Mouse (Mus musculus): ENCODE data around the gene Rph3a. TPM values are rescaled to one million over a fixed set of nuclear protein-coding genes. Genes with fewer than 3 reads are reported as not detected.

The Rph3a gene
- total RNA-seq (2017), result not detected in 2 replicates

DNA sequence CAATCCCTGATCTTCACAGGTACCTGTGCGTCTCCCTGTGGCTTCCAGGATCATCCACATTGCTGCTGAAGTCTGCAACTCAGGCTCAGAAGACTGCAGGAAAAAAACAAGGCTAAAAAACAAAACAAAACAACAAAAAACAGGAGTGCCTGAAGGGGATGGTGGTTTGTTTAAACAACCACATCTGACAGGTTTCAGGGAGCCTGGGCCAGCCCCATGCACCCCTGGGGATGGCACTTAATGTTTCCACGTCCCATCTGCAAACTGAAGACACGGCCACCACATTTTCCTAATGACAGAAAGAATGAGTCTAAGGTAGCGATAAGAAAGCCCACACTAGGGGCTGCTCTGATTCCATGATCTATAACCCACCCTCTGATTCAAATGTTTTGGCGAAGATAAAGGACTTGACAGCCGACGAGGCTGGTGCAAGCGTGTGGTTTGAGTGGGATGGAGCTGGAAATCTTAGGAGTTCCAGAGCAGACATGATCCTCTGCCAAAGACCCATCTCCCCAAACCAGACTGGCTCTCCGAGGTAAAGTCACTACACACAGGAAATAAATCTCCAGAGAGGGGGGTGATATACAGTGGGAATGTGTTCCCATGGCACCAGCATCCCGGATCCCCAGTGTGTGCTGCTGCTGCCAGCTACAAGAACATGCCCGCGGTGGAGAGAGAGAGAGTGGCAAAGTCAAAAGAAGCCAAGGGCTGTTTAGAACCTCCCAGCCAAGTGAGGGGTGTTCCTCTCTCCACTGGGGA, at the start of gene Rph3a:
Rph3a (minus strand) TSS at position 282 of the 759 bp plus-strand sequence.
- ATAC-seq (replicated peaks in 1 of 2; ENCODE audit: insufficient read depth in 1 of 2, low FRiP score in 2 of 2, low TSS enrichment in 1 of 2, low read depth in 1 of 2, poor library complexity in 2 of 2, severe bottlenecking in 2 of 2), result no peak

DNA sequence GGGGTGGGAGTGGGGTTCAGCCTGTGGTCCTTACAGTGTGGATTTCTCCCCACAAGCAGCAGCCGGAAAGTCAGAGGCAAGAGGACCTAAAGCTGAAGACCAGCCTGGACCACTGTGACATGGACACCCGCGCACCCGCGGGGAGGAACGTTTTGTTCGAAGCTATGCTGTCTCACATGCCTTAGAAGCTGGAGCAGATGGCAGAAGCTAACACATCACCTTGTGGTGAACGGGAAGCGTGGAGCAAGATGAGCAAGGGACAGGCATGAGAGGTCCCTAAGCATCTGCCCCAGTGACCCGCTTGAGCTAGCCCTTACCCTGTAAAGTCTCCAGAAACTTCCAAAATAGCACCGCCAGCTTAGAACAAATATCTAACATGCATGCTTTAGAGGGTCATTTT, 48.4 kb upstream of the Rph3a start:
- ATAC-seq (replicated peaks in 1 of 2; ENCODE audit: insufficient read depth in 1 of 2, low FRiP score in 2 of 2, low TSS enrichment in 1 of 2, low read depth in 1 of 2, poor library complexity in 2 of 2, severe bottlenecking in 2 of 2), result no peak

DNA sequence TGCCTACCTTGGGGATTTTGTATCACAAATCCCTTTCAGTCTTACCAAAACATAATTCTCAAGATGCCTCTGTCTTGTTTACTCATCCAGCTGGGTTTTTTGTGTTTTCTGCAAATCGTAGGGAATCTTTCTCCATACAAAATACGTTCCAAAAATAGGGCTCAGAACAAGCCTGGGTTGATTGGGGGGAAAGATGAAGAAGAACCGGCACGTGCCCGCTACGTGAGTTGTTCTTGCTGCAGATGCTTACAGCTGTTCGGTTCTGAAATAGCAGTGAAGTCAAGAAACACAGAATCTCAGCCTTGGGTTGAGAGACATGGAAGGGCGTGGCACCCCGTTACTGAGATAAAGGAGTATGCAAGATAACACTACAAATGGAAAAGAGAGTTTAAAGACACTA, 44.0 kb upstream of the Rph3a start:
- ATAC-seq (replicated peaks in 1 of 2; ENCODE audit: insufficient read depth in 1 of 2, low FRiP score in 2 of 2, low TSS enrichment in 1 of 2, low read depth in 1 of 2, poor library complexity in 2 of 2, severe bottlenecking in 2 of 2), result no peak

DNA sequence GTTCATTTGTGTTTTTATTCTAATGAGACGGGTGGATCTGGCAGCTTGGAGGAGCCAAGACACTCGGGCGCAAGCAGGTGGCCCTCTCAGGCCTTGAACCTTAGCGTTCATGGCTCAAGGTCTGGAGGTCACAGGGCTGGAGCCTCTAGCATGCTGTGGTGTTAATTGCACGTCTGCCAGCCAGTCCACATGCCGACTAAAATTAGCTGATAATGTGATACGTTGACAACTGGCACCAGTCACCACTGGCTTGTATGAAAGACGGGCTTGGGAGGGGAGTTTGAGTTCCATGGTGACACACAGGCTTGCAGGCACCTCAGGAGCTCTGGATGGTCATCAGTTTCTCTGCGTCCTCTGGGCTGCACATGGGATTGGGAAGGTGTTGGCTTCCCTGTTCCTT, 31.9 kb upstream of the Rph3a start:
- ATAC-seq (replicated peaks in 1 of 2; ENCODE audit: insufficient read depth in 1 of 2, low FRiP score in 2 of 2, low TSS enrichment in 1 of 2, low read depth in 1 of 2, poor library complexity in 2 of 2, severe bottlenecking in 2 of 2), result no peak

DNA sequence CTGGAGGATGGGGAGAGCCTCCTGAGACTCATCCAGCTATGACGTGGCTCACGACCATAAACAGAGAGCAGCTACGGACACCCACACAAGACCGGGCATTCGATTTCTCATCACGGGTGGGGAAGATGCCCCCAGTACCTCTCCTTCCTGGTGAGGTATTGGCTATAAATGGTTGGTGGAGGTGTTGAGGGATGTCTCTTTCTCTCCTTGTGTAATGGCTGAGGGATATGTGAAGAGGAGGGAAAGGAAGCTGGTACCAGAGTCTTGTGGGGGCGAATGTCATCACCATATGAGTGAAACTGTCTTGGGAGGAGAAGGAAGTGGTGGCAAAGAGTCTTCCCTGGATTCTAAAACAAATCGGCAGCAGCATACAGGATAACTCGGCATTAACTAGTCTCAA, 29.6 kb upstream of the Rph3a start:
- ATAC-seq (replicated peaks in 1 of 2; ENCODE audit: insufficient read depth in 1 of 2, low FRiP score in 2 of 2, low TSS enrichment in 1 of 2, low read depth in 1 of 2, poor library complexity in 2 of 2, severe bottlenecking in 2 of 2), result no peak

DNA sequence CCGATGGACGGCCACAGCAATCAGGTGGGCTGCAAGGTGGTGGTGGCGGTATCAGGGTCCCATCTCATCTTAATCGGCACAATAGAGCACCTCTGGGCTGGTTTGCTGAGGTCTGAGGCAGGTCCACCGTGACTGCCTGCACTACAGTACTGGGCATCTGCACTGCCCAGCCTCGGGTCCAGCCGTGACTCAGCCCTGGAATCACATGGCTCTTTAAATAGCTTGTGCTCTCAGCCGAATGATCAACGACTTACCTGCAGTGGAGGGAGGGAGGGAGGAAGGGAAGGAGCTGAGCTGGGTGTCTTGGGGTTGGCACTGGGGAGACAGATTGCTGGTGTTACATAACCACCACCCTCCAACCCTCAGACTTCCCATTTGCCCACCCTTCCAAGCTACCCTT, 20.3 kb upstream of the Rph3a start:
- no peak for ATAC-seq (replicated peaks in 1 of 2; ENCODE audit: insufficient read depth in 1 of 2, low FRiP score in 2 of 2, low TSS enrichment in 1 of 2, low read depth in 1 of 2, poor library complexity in 2 of 2, severe bottlenecking in 2 of 2)

DNA sequence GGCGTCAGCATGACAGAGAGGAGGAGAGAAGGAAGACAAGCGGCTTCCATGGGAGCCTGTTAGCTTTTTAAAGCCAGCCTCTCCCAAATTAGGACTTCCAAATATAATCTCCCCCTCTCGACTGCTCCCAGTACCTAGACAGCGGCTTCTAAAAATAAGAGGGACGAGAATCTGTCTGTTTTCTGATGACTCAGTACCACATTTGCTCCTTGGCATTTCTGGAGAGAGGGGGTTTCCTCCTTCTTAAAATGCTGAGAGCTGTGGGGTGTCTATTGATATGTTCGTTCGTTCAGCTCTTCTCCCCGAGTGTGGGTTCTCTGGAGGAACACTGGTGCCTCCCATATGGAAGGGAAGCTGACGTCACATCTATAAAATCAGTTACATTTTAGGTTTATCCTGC, 9.6 kb upstream of the Rph3a start:
- no peak for ATAC-seq (replicated peaks in 1 of 2; ENCODE audit: insufficient read depth in 1 of 2, low FRiP score in 2 of 2, low TSS enrichment in 1 of 2, low read depth in 1 of 2, poor library complexity in 2 of 2, severe bottlenecking in 2 of 2)

DNA sequence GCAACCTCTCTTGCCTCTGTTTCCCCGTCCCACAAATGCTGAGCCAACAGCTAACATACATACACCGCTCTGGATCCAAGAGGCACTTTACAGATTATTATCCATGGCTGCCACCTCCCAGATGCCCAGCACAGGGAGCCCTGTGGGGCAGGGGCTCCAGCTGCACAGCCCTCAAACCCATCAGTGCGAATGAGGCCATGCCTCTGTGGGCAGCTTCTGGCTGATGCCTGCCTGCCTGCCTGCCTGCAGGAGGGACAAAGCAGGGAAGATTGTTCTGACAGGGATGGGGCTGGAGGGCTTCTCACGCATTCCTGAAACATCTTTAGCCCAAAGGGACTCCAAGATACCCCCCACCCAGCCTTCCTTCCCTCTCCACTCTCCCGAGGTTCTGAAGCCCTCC, 7.8 kb upstream of the Rph3a start:
- no peak for ATAC-seq (replicated peaks in 1 of 2; ENCODE audit: insufficient read depth in 1 of 2, low FRiP score in 2 of 2, low TSS enrichment in 1 of 2, low read depth in 1 of 2, poor library complexity in 2 of 2, severe bottlenecking in 2 of 2)

DNA sequence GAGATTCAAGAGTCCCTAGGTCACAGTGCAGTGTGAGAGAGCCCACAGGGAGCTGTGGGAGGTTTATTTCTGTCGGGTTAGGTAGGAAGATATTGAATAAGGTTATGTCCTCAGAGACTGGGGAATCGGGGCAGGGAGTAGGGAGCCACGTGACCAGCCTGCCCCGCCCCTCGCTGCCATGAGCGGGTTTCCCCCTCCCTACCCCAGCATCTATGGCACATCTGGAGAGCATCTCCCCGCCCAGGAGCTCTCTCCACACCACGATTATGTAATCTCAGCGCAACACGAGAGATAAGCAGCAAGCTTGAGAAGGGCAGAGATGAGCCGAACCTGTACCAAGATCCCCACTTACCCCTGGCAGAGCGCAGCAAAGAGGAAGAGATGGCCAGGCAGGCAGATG, 6.5 kb upstream of the Rph3a start:
- ATAC-seq (replicated peaks in 1 of 2; ENCODE audit: insufficient read depth in 1 of 2, low FRiP score in 2 of 2, low TSS enrichment in 1 of 2, low read depth in 1 of 2, poor library complexity in 2 of 2, severe bottlenecking in 2 of 2), result no peak

DNA sequence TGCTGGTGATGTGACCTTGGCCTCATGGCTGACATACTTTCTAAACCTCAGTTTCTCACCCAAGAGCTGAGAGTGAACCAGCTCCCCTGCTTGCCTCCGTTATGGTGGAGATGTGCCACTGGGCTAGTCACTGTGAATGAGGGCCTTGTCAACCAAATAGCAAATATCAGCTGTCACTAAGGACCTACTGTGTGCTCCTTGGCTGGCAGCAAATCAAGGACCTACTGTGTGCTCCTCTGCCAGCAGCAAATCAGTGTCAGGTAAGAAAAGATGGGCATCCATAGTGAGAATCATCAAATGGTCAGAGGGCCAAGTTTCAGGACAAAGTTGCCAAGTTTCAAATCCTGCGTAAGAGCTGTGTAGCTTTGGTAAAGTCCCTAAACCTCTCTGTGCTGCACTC, 4.6 kb upstream of the Rph3a start:
- no peak for ATAC-seq (replicated peaks in 1 of 2; ENCODE audit: insufficient read depth in 1 of 2, low FRiP score in 2 of 2, low TSS enrichment in 1 of 2, low read depth in 1 of 2, poor library complexity in 2 of 2, severe bottlenecking in 2 of 2)

DNA sequence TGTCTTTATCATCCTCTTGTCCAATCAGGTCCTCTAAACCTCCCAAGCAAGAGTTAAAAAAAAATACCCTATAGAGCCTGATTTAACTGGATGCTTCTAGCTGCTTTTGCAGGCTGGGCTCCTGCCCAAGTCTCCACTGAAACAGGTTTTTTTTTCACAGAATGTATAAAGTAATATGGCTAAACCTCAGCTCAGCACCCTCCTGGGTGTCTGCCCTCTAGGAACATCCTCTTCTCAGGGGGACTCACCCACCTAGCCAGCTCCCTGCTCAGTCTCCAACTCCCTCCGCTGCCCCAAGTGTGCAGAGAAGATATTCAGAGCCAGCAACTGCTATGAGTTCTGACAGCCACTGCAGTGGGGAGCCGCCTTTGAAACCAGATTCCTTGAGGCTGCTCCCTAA, 2.1 kb upstream of the Rph3a start:
- no peak for ATAC-seq (replicated peaks in 1 of 2; ENCODE audit: insufficient read depth in 1 of 2, low FRiP score in 2 of 2, low TSS enrichment in 1 of 2, low read depth in 1 of 2, poor library complexity in 2 of 2, severe bottlenecking in 2 of 2)

DNA sequence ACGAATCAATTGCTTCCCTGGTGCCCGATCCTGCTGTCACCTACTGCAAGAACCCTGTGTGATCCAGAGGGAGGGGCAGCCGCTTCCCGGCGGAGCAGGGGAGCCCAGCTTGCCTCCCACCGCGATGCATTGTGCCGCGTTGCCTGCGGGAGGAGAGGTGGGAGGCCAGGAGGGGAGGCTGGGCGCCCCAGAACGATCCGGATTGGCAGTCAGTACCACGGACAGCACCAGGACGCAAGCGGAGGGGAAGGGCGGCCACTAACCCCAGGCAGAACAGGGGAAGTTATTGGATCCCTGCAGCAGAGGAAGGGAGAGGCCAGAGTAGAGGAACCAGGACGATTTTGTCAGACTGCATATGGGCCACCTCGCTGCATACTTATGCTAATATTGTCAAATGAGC, 486 bp downstream of the Rph3a start:
- peak; percentile 75 to 86 for ATAC-seq (replicated peaks in 1 of 2; ENCODE audit: insufficient read depth in 1 of 2, low FRiP score in 2 of 2, low TSS enrichment in 1 of 2, low read depth in 1 of 2, poor library complexity in 2 of 2, severe bottlenecking in 2 of 2)

DNA sequence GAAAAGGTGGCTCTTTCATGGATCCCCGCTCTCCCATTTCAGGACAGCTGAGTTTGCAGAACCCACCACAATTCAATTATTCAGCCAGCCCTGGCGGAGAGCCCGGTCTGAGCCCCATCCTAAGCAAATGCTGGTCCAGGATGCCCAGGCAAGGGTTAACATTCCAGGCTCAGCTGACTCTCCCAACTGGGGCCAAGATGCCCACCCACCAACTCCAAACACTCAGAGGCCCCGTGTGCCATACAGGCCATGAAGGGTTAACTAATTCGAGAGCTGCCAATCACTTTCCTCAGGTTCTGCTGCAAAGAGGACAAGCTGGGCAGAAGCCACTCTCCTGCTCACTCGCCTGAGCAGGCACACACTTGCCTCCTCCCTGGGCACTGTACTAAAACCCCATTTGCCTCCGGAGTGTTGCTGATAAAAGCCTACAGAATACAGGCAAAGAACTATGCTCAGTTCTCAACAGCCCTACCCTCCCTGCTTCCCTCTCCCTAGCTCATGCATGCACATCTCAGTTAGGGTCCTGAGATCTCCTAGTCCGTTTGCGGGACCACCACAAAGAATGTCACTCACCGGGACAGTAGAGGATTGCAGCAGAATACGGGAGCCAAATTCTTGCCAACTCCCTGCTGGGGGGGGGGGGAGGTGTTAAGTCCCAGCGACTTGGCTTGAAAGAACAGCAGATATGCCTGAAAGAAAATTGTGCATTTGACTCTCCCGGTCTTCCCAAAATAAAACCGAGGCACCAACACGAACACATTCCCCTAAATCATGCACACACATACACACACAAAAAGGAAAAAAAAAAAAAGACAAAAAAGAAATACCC, 1.3 kb downstream of the Rph3a start:
- no peak for ATAC-seq (replicated peaks in 1 of 2; ENCODE audit: insufficient read depth in 1 of 2, low FRiP score in 2 of 2, low TSS enrichment in 1 of 2, low read depth in 1 of 2, poor library complexity in 2 of 2, severe bottlenecking in 2 of 2)

DNA sequence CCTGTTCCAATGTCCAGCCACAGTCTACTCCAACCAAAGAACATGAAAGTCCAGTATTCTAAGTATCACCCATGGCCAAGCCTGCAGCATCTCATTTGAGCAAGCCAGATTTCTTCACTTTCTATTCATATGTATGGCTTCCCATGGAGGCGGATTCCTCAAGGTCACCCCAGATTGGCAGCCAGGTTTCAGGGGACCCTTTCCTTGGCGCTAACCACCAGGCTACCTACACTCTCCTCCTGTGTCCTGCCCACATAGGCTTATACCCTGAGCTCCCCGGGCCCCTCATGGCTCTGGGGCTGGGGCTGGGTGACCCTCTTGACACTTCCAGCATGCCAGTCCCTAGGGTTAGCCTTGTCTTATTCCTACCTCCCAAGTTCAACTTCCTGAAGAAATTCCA, 2.3 kb downstream of the Rph3a start:
- ATAC-seq (replicated peaks in 1 of 2; ENCODE audit: insufficient read depth in 1 of 2, low FRiP score in 2 of 2, low TSS enrichment in 1 of 2, low read depth in 1 of 2, poor library complexity in 2 of 2, severe bottlenecking in 2 of 2), result no peak

DNA sequence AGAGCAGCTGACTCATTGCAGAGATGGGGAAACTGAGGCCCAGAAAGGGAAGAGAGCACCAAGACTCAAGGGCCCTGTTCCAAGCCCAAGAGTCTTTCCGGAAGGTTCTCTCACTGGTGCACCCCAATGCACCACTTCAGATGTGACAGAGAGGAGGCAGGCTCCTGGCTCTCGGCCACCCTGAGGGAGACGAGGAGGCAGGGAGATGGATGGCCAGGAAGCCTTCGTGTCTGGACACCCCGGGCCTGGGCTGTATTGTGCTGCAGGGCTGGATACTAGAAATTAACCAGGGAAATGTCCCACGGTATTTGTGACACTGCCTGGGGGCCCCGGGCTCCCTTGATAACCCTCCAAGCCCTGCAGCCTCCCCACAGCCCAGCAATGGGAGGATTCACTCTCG, 2.8 kb downstream of the Rph3a start:
- ATAC-seq (replicated peaks in 1 of 2; ENCODE audit: insufficient read depth in 1 of 2, low FRiP score in 2 of 2, low TSS enrichment in 1 of 2, low read depth in 1 of 2, poor library complexity in 2 of 2, severe bottlenecking in 2 of 2), result no peak

DNA sequence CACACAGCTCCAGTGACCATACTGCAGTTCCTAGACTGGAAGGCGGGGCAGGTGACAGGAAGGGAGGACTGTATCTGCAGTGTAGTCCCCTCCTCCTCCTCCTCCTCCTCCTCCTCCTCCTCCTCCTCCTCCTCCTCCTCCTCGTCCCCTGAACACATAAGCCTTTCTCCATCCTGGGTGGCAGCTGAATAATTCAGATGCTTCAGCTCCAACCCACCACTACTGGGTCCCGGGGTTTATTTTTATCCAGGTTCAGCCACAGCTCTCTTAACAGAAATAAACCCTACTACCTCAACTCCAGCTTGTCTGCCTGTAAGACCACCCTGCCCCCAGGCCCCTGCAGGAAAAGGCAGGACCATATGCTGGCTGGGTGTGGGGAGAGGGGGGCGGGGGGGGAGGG, 3.7 kb downstream of the Rph3a start:
- no peak for ATAC-seq (replicated peaks in 1 of 2; ENCODE audit: insufficient read depth in 1 of 2, low FRiP score in 2 of 2, low TSS enrichment in 1 of 2, low read depth in 1 of 2, poor library complexity in 2 of 2, severe bottlenecking in 2 of 2)

DNA sequence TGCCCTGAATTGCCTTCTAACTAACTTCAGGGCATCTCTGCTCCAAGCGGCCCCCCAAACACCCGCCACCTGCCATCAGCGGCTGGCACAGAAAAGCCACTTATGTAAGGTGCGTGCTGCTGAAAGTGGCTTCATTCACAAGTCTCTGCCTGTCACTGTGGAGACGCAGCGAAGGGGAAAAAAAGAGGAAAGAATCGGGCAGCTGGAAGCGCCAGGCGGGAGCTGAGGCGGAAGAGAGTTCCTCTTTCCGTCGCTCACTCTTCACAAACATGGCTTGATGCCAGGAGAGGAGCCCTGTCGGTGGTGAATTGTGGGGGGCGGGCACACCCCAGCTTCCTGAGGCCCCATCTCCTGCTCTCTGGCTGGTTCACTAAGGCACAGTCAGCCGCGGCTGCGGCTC, 6.1 kb downstream of the Rph3a start:
- ATAC-seq (replicated peaks in 1 of 2; ENCODE audit: insufficient read depth in 1 of 2, low FRiP score in 2 of 2, low TSS enrichment in 1 of 2, low read depth in 1 of 2, poor library complexity in 2 of 2, severe bottlenecking in 2 of 2), result peak; percentile 49 to 59

DNA sequence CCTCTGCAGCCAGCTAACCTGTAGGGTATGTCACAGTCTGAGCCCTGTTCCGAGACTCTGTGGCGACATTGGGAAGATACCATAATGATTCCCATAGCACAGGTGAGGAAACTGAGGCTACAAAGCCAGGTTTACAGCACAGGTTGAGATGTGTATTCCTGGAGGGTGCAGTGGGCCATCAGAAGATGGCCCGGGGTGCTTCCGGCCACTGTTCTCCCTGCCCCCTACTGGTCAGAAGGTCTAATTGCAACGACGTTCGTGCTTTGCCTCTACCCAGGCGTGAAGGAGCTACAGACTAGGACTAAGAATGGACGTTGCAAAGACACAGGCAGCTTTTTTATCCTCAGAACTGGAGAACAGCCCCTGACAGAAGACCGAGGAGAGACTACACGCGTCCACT, 10.3 kb downstream of the Rph3a start:
- no peak for ATAC-seq (replicated peaks in 1 of 2; ENCODE audit: insufficient read depth in 1 of 2, low FRiP score in 2 of 2, low TSS enrichment in 1 of 2, low read depth in 1 of 2, poor library complexity in 2 of 2, severe bottlenecking in 2 of 2)

DNA sequence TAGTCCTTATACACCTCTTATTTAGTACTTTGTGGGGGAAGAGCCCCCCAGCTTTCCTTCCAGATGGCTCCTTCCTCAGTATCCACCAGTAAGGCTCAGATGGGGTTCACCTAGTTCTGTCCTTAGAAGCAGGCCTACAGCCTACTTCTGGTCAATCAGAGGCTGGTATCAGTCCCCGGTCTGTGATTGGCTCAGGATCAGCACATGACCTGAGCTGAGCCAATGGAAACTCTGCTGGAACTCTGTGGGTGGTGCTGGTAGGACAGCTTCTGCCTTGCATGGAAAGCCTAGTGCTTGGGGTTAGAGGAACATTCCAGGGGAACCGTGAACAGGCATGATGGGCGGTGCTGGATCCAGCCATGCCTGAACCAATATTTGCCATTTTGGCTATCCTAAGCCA, 21.5 kb downstream of the Rph3a start:
- no peak for ATAC-seq (replicated peaks in 1 of 2; ENCODE audit: insufficient read depth in 1 of 2, low FRiP score in 2 of 2, low TSS enrichment in 1 of 2, low read depth in 1 of 2, poor library complexity in 2 of 2, severe bottlenecking in 2 of 2)
